Mouse (Mus musculus) liver, postnatal 0 days (tissue): ENCODE data around the gene Trpm1.

Source experiments
- CTCF ChIP-seq: sonication (generic); IDR thresholded peaks from 2 replicates; pipeline ENCODE4 v1.5.1; 2016; ENCODE audit warnings: antibody characterized with exemption, low read depth
- EP300 ChIP-seq: IDR thresholded peaks from 2 replicates; pipeline ENCODE4 v1.6.1; 2016; ENCODE audit warnings: antibody characterized with exemption, low read depth, mild to moderate bottlenecking

DNA sequence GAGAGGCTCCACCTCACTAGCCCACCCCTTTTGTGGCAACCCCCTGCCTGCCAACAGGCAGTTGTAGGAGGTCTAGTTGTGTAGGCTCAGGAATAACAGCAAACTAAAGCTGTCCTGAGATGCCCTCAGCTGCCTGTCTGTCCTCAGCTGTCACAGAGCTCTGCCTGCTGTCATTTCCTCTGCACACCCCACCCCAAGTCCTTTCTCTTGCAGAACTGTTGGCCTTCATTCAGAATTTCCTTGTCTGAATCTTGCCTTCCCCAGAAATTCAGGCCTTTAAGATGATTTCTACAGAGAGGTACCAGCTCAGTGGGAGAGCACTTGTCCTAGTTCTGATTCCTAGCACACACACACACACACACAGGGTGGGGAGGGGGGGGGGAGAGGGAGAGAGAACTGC is 13.1 kb downstream of the Trpm1 start:
- TF ChIP-seq CTCF (no peak), EP300 (no peak)
